Mouse (Mus musculus): ENCODE data around the gene Rnf10. TPM values are rescaled to one million over a fixed set of nuclear protein-coding genes. Genes with fewer than 3 reads are reported as not detected.

The Rnf10 gene
- polyA plus RNA-seq, 1 experiment from 2014 or later: 89.0 TPM

- Histone ChIP-seq H3K36me3 (ENCODE audit: inconsistent target) (no peaks in the 10 kb centered on the region), H3K79me2 (ENCODE audit: inconsistent target) (no peaks in the 10 kb centered on the region), H3K27ac (no peak overlapping the region), H3K4me3 (ENCODE audit: inconsistent target) (no peak overlapping the region)
- 95% methylated on average over 6 of the region's 6 CpGs for WGBS (ENCODE audit: missing documents)
Measured at GRCm38 (mm10) chr5:115234519-115234918, 38.2 kb downstream of the Rnf10 start.

- Histone ChIP-seq H3K27ac (no peak overlapping the region), H3K4me3 (ENCODE audit: inconsistent target) (no peak overlapping the region), H3K79me2 (ENCODE audit: inconsistent target) (no peaks in the 10 kb centered on the region), H3K36me3 (ENCODE audit: inconsistent target) (no peaks in the 10 kb centered on the region)
- 95% methylated on average over 14 of the region's 14 CpGs for WGBS (ENCODE audit: missing documents)
Measured at GRCm38 (mm10) chr5:115233031-115233780, 39.5 kb downstream of the Rnf10 start.

- WGBS (ENCODE audit: missing documents): 61% methylated on average over 6 of the region's 6 CpGs
- no peaks in the 10 kb centered on the region for H3K36me3 ChIP-seq (ENCODE audit: inconsistent target)
- H3K27ac ChIP-seq: no peak overlapping the region
- no peaks in the 10 kb centered on the region for H3K79me2 ChIP-seq (ENCODE audit: inconsistent target)
- H3K4me3 ChIP-seq (ENCODE audit: inconsistent target): no peak overlapping the region
Measured at GRCm38 (mm10) chr5:115232516-115232915, 40.2 kb downstream of the Rnf10 start.

- no peaks in the 10 kb centered on the region for H3K79me2 ChIP-seq (ENCODE audit: inconsistent target)
- H3K36me3 ChIP-seq (ENCODE audit: inconsistent target): no peaks in the 10 kb centered on the region
- no peak overlapping the region for H3K4me3 ChIP-seq (ENCODE audit: inconsistent target)
- no peak overlapping the region for H3K27ac ChIP-seq
- 16% methylated on average over 16 of the region's 16 CpGs for WGBS (ENCODE audit: missing documents)
Measured at GRCm38 (mm10) chr5:115231552-115232120, 41.1 kb downstream of the Rnf10 start.

- Histone ChIP-seq H3K4me3 (ENCODE audit: inconsistent target) (no peak overlapping the region), H3K79me2 (ENCODE audit: inconsistent target) (no peaks in the 10 kb centered on the region), H3K36me3 (ENCODE audit: inconsistent target) (no peaks in the 10 kb centered on the region), H3K27ac (no peak overlapping the region)
- 76% methylated on average over 15 of the region's 15 CpGs for WGBS (ENCODE audit: missing documents)
Measured at GRCm38 (mm10) chr5:115230830-115231551, 41.7 kb downstream of the Rnf10 start.

- H3K79me2 ChIP-seq (ENCODE audit: inconsistent target): no peaks in the 10 kb centered on the region
Measured at GRCm38 (mm10) chr5:115222485-115222884, 50.2 kb downstream of the Rnf10 start.

GRCm38 (mm10) chr5:115220931-115221640, 51.6 kb downstream of the Rnf10 start:
- WGBS (ENCODE audit: missing documents): 45% methylated on average over 13 of the region's 13 CpGs
- Histone ChIP-seq H3K27ac (no peak overlapping the region), H3K4me3 (ENCODE audit: inconsistent target) (no peak overlapping the region), H3K36me3 (ENCODE audit: inconsistent target) (no peaks in the 10 kb centered on the region), H3K79me2 (ENCODE audit: inconsistent target) (no peaks in the 10 kb centered on the region)

More at GRCm38 (mm10) chr5:115222485-115222884, 50.2 kb downstream of the Rnf10 start:
- no peak overlapping the region for H3K27ac ChIP-seq
- WGBS (ENCODE audit: missing documents): 61% methylated on average over 3 of the region's 3 CpGs
- no peak overlapping the region for H3K4me3 ChIP-seq (ENCODE audit: inconsistent target)
- H3K36me3 ChIP-seq (ENCODE audit: inconsistent target): no peaks in the 10 kb centered on the region

GRCm38 (mm10) chr5:115217998-115218397, 54.7 kb downstream of the Rnf10 start:
- H3K36me3 ChIP-seq (ENCODE audit: inconsistent target): no peaks in the 10 kb centered on the region
- H3K27ac ChIP-seq: no peak overlapping the region
- WGBS (ENCODE audit: missing documents): 81% methylated on average over 12 of the region's 12 CpGs
- no peaks in the 10 kb centered on the region for H3K79me2 ChIP-seq (ENCODE audit: inconsistent target)
- H3K4me3 ChIP-seq (ENCODE audit: inconsistent target): no peak overlapping the region

GRCm38 (mm10) chr5:115215273-115216185, 57.2 kb downstream of the Rnf10 start:
- WGBS (ENCODE audit: missing documents): 35% methylated on average over 27 of the region's 27 CpGs
- Histone ChIP-seq H3K36me3 (ENCODE audit: inconsistent target) (no peaks in the 10 kb centered on the region), H3K79me2 (ENCODE audit: inconsistent target) (no peaks in the 10 kb centered on the region), H3K4me3 (ENCODE audit: inconsistent target) (no peak overlapping the region), H3K27ac (no peak overlapping the region)

- 5% methylated on average over 16 of the region's 17 CpGs for WGBS (ENCODE audit: missing documents)
- H3K79me2 ChIP-seq (ENCODE audit: inconsistent target): no peaks in the 10 kb centered on the region
- H3K4me3 ChIP-seq (ENCODE audit: inconsistent target): no peak overlapping the region
Measured at GRCm38 (mm10) chr5:115214864-115215263, 57.8 kb downstream of the Rnf10 start.

GRCm38 (mm10) chr5:115212861-115213260, 59.8 kb downstream of the Rnf10 start:
- Histone ChIP-seq H3K79me2 (ENCODE audit: inconsistent target) (no peaks in the 10 kb centered on the region), H3K27ac (no peak overlapping the region), H3K4me3 (ENCODE audit: inconsistent target) (no peak overlapping the region), H3K36me3 (ENCODE audit: inconsistent target) (no peaks in the 10 kb centered on the region)
- WGBS (ENCODE audit: missing documents): 85% methylated on average over 4 of the region's 4 CpGs

More at GRCm38 (mm10) chr5:115214864-115215263, 57.8 kb downstream of the Rnf10 start:
- no peaks in the 10 kb centered on the region for H3K36me3 ChIP-seq (ENCODE audit: inconsistent target)
- H3K27ac ChIP-seq: no peak overlapping the region

GRCm38 (mm10) chr5:115212451-115212850, 60.2 kb downstream of the Rnf10 start:
- Histone ChIP-seq H3K27ac (no peak overlapping the region), H3K36me3 (ENCODE audit: inconsistent target) (no peaks in the 10 kb centered on the region), H3K79me2 (ENCODE audit: inconsistent target) (no peaks in the 10 kb centered on the region), H3K4me3 (ENCODE audit: inconsistent target) (no peak overlapping the region)
- WGBS (ENCODE audit: missing documents): 85% methylated on average over 8 of the region's 9 CpGs

- Histone ChIP-seq H3K79me2 (ENCODE audit: inconsistent target) (no peaks in the 10 kb centered on the region), H3K36me3 (ENCODE audit: inconsistent target) (no peaks in the 10 kb centered on the region), H3K27ac (no peak overlapping the region), H3K4me3 (ENCODE audit: inconsistent target) (no peak overlapping the region)
- 18% methylated on average over 1 of the region's 1 CpGs for WGBS (ENCODE audit: missing documents)
Measured at GRCm38 (mm10) chr5:115210380-115210779, 62.3 kb downstream of the Rnf10 start.

- H3K36me3 ChIP-seq (ENCODE audit: inconsistent target): no peaks in the 10 kb centered on the region
- 89% methylated on average over 5 of the region's 5 CpGs for WGBS (ENCODE audit: missing documents)
- no peak overlapping the region for H3K27ac ChIP-seq
- no peak overlapping the region for H3K4me3 ChIP-seq (ENCODE audit: inconsistent target)
- no peaks in the 10 kb centered on the region for H3K79me2 ChIP-seq (ENCODE audit: inconsistent target)
Measured at GRCm38 (mm10) chr5:115208601-115209000, 64.1 kb downstream of the Rnf10 start.

Data from macrophage (primary cell).